Mouse (Mus musculus): Measurements from ENCODE around the gene Dtx4. TPM values are rescaled to one million over a fixed set of nuclear protein-coding genes. Genes with fewer than 3 reads are reported as not detected.

Dtx4 gene
- total RNA-seq, 2 experiments from 2014 or later, result 20.3 to 23.2 TPM

- DNase-seq, result no peak
These were observed 83.9 kb downstream of the Dtx4 start, which contains the start of gene Olfr1441 for GRCm38 (mm10) chr19:12417361-12417760. Gene Olfr1441, plus strand, starts transcription at chr19:12417433.

Other genes starting within 250 kb of the Dtx4 start
- gene Olfr235, start 240.4 kb downstream of the Dtx4 start, total RNA-seq (2021), result not detected
- gene Olfr1434, start 221.6 kb downstream of the Dtx4 start, total RNA-seq (2021), result not detected
- gene Olfr1436, start 202.3 kb downstream of the Dtx4 start, total RNA-seq (2021), result not detected
- gene Olfr1437, start 176.4 kb downstream of the Dtx4 start, total RNA-seq (2021), result not detected
- gene Olfr1438-ps1, start 165.5 kb downstream of the Dtx4 start, total RNA-seq (2021), result not detected
- not detected for gene Olfr1440, start 114.2 kb downstream of the Dtx4 start, total RNA-seq (2021)
- not detected for gene Olfr1441, start 84.0 kb downstream of the Dtx4 start, total RNA-seq (2021)
- not detected for gene Pfpl, start 73.5 kb downstream of the Dtx4 start, total RNA-seq (2021)
- 1 to 10 TPM; 2.0 to 4.1 TPM for gene Mpeg1, start 40.7 kb downstream of the Dtx4 start, total RNA-seq (2021)
- gene Fam111a, start 44.3 kb upstream of the Dtx4 start, total RNA-seq (2021), result 10 to 100 TPM in 1 of 2 experiments, 1 to 10 TPM in 1; 7.3 to 11.2 TPM
- gene Gm4952, start 98.5 kb upstream of the Dtx4 start, total RNA-seq (2021), result not detected
- gene Glyat, start 131.9 kb upstream of the Dtx4 start, total RNA-seq (2021), result not detected
- not detected for gene Olfr1442, start 169.0 kb upstream of the Dtx4 start, total RNA-seq (2021)
- not detected for gene Olfr1443, start 176.7 kb upstream of the Dtx4 start, total RNA-seq (2021)
- gene Keg1, start 194.3 kb upstream of the Dtx4 start, total RNA-seq (2021), result not detected

Data from gastrocnemius, postnatal 10 days (tissue).